Mouse (Mus musculus) layer of hippocampus, adult 2 months (tissue): ENCODE measurements around the gene Pipox. TPM values are rescaled to one million over a fixed set of nuclear protein-coding genes. Genes with fewer than 3 reads are reported as not detected.

Source experiments
- DNase-seq, 2 experiments: peaks; one replicate each; pipeline ENCODE4 v3.0.0; 2022; ENCODE audit warnings: low spot score in 2 of 2
- H3K27ac ChIP-seq: fragments of 200-600 bp; 2 replicates; pipeline ENCODE4 v1.8.1; 2022
- H3K4me3 ChIP-seq: fragments of 200-600 bp; 2 replicates; pipeline ENCODE4 v1.8.1; 2022; ENCODE audit warnings: mild to moderate bottlenecking
- CTCF ChIP-seq: fragments of 200-600 bp; conservative IDR thresholded peaks from 2 replicates; pipeline ENCODE4 v1.8.1; 2022; ENCODE audit warnings: antibody characterized with exemption, mild to moderate bottlenecking, moderate library complexity
- total RNA-seq, 2 experiments: library from RNA; stranded (reverse); gene quantifications; 2 replicates each; pipeline ENCODE4 v1.2.3; 2021

The Pipox gene
- total RNA-seq, 2 experiments from 2014 or later, result 0.84 to 1.2 TPM

DNA sequence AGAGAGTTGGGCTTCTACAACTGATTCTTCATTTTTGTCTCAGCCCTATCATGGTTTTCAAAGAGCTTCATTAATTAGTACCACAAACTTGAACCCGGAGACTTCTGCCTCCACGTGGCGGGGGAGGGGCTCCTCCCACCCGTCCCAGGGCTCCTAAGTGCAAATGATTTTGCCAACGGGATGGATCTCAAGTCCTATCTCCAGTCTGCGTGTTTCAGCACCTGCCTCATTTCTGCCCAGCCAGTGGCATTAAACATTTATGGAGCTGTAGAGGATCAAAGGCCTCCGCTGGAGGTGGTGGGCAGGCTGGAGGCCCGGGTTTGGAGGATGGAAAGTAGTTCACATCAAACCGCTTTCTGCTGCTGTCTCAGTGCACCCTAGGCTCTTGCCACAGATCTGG, 32.8 kb upstream of the Pipox start:
- TF ChIP-seq CTCF, result no peak
- no peak for DNase-seq

GRCm38 (mm10) chr11:77925836-77926657, 32.2 kb upstream of the Pipox start:
- Histone ChIP-seq H3K27ac (no peak overlapping the region), H3K4me3 (no peak overlapping the region)
- DNase-seq, result no peak
- TF ChIP-seq CTCF, result no peak

More for the DNA sequence above, 32.8 kb upstream of the Pipox start:
- Histone ChIP-seq H3K27ac (no peak overlapping the region), H3K4me3 (no peak overlapping the region)

GRCm38 (mm10) chr11:77923285-77923684, 29.4 kb upstream of the Pipox start:
- no peak overlapping the region for H3K27ac ChIP-seq
- DNase-seq, result no peak
- TF ChIP-seq CTCF, result no peak
- H3K4me3 ChIP-seq, result no peak overlapping the region

DNA sequence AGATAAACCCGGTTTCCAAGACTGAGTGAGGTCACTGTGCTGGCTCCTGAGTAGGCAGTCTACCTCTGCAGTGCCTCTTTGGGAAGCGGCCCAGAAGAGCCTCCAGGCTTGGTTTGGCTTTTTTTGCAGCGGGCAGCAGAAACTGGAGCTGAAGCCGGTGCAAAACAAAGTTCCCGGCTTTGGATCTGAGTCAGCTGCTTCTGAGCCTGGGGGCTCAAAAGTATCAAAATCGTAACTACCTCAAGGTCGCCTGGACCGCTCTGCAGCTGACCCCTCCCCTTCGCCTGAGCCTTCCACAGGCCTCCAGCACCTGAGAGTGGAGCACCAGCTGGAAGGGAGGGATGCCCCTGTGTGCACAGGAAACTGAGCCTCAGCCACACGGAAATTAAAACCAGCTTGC, 23.3 kb upstream of the Pipox start:
- no peak overlapping the region for H3K4me3 ChIP-seq
- TF ChIP-seq CTCF, result no peak
- no peak overlapping the region for H3K27ac ChIP-seq
- no peak for DNase-seq

DNA sequence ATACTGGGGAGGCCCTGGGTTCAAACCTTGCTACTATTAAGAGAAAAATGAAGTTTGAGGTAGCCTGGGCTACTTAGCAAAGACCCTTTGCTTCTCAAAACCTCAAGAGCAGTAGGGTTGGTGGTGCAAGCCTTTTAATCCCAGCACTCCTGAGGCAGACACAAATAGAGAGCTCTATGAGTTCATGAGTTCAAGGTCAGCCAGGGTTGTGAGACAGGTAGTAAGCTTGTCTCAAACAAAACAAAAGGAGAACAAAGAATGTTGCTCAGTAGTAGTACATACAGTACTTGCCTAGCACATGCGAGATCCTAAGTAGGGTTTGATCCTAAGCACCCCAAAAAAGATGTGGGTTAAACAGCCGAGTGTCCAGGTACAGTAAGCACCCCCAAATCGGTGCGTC, 22.8 kb upstream of the Pipox start:
- Histone ChIP-seq H3K27ac (no peak overlapping the region), H3K4me3 (no peak overlapping the region)
- no peak for DNase-seq
- no peak for TF ChIP-seq CTCF

- no peak overlapping the region for H3K4me3 ChIP-seq
- no peak for TF ChIP-seq CTCF
- DNase-seq, result no peak
- no peak overlapping the region for H3K27ac ChIP-seq
Measured at GRCm38 (mm10) chr11:77914598-77915260, 20.8 kb upstream of the Pipox start.

DNA sequence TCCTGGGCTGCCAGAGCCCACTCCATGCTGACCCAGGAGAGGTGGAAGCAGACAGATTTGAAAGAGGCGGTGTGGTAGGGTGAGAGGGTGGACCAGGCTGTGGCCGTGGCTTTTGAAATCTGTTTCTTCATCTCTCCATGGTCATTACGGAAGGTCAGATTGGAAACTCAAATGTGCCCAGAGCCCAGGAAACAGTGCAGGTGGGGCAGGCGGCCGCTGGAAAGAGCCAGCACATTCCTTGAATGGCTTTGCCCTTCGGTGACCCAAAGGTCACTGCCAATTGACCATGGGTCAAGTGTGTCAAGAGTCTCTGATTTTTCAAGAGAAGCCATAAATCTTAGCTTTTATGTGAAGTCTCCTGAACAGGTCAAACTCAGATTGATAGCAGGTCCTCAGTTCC, 19.6 kb upstream of the Pipox start:
- H3K4me3 ChIP-seq, result no peak overlapping the region
- no peak overlapping the region for H3K27ac ChIP-seq
- no peak for DNase-seq
- TF ChIP-seq CTCF, result no peak

- TF ChIP-seq CTCF, result no peak
- DNase-seq, result no peak
- no peak overlapping the region for H3K27ac ChIP-seq
- H3K4me3 ChIP-seq, result no peak overlapping the region
Measured at GRCm38 (mm10) chr11:77909776-77910175, 15.9 kb upstream of the Pipox start.

- no peak overlapping the region for H3K4me3 ChIP-seq
- TF ChIP-seq CTCF, result no peak
- no peak for DNase-seq
- H3K27ac ChIP-seq, result no peak overlapping the region
Measured at GRCm38 (mm10) chr11:77909376-77909775, 15.5 kb upstream of the Pipox start.

GRCm38 (mm10) chr11:77908468-77908867, 14.6 kb upstream of the Pipox start:
- no peak for TF ChIP-seq CTCF
- no peak for DNase-seq
- no peak overlapping the region for H3K27ac ChIP-seq
- H3K4me3 ChIP-seq, result no peak overlapping the region

DNA sequence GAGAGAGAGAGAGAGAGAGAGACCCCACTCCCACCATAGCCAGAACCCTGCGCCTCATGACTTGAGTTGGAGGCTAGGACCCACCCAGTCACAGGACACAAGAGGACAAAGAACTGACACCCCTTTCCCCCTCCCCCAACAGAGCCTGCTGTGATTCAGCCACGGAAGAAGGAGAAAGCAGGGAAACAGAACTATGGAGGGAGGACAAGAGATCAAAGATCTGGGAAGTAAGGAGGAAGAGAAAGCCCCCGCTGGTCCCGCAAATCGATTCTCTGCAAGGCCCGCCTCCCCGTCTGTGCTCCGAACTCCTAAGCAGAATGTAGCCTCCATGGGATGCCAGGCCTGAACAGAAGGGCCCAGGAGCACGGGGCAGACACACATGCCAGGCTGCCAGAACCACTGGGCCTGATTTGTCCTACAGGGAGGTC, 12.9 kb upstream of the Pipox start:
- no peak overlapping the region for H3K4me3 ChIP-seq
- H3K27ac ChIP-seq, result peak overlapping the region; percentile 20; the same call in 1 of the 2 replicates
- DNase-seq, result no peak
- TF ChIP-seq CTCF, result no peak

DNA sequence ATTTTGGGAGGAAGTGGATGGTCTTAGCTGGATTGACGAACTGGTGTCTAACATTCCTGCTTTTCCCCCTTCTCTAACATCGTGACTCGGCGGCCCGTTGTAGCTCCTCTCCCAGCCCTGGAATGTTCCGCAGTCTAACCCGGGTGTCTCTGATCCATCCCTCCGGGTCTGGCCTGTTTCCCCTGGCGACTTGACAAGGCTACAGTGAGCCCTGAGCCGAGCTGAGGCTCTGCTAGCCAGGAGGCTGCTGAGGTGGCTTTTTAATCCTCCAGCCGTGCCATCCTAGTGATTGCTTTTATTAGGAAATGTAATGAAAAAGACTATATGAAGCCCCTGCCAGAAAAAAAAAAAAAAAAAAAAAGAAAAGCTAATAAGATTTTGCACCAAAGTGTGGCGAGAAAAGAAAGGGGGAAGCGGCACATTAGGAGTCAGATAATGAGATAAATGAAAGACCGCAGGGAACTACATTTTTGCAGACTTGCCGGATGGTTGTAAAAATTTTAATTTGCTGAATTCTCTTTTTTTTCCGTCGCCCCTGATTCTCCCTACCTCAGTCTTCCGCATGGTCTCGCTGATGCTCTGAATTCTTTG, 12.3 kb upstream of the Pipox start:
- DNase-seq, result no peak
- no peak overlapping the region for H3K27ac ChIP-seq
- no peak overlapping the region for H3K4me3 ChIP-seq
- no peak for TF ChIP-seq CTCF

GRCm38 (mm10) chr11:77904707-77905106, 10.8 kb upstream of the Pipox start:
- no peak for DNase-seq
- TF ChIP-seq CTCF, result no peak
- H3K27ac ChIP-seq, result no peak overlapping the region

More at GRCm38 (mm10) chr11:77904707-77905106, 10.8 kb upstream of the Pipox start:
- H3K4me3 ChIP-seq, result no peak overlapping the region
